Mouse (Mus musculus): ENCODE results near the gene Creld1. TPM values are rescaled to one million over a fixed set of nuclear protein-coding genes. Genes with fewer than 3 reads are reported as not detected.

Creld1 gene
- total RNA-seq, 2 experiments from 2014 or later: 2.7 TPM; not detected in 1

DNA sequence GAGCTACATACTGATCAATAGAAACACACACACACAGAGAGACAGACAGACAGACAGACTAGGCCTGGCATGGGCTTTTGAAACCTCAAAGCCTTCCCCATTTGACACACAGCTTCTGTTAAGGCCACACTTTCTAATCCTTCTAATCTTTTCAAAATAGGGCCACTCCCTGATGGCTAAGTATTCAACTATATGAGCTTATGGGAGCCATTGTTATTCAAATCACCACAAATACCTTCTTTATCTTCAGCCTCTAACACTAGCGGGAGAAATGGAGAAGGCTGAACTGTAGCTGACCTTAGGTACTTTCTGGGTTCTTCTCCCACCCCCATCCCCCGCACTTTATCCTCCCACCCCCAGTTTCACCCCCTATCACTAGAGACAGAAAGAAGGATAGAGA is 19.7 kb downstream of the Creld1 start:
- ATAC-seq (replicated peaks; ENCODE audit: low FRiP score, poor library complexity, severe bottlenecking): no peak

DNA sequence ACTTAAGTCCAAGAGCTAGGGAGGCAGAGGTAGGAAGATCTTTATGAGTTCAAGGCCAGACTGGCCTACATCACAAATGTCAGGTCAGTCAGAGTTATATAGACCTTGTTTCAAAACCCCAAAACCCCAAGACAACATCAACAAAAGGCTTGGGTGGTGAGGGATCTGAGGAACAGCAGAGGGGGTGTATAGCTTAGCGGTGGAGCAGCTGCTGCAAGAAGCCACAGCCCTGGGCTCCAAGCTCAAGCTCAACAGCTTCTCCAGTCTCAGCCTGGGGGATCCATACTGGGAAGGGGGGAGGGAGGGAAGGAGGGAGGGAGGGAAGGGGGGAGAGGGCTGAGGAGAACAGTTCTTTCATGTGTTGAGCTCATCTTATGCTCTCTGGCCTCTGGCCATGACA is 22.6 kb downstream of the Creld1 start:
- ATAC-seq (replicated peaks; ENCODE audit: low FRiP score, poor library complexity, severe bottlenecking): no peak

DNA sequence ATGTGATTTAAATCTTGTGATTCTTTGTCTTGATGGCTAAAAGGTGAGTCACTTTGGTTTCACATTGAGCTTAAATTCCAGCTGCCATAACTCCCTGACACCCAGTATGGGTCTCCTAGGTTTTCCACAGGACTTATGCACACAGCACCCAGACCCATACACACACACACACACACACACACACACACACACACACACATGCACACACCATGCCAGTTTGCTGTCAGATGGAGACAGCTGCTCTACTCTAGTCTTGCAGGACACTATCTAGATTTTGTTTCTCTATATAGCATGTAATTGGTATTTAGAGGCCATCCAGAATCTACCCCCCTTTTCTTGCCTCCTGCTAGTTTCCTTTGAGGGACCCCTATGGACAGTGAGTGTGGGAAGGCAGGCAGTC is 24.0 kb downstream of the Creld1 start:
- no peak for ATAC-seq (replicated peaks; ENCODE audit: low FRiP score, poor library complexity, severe bottlenecking)

DNA sequence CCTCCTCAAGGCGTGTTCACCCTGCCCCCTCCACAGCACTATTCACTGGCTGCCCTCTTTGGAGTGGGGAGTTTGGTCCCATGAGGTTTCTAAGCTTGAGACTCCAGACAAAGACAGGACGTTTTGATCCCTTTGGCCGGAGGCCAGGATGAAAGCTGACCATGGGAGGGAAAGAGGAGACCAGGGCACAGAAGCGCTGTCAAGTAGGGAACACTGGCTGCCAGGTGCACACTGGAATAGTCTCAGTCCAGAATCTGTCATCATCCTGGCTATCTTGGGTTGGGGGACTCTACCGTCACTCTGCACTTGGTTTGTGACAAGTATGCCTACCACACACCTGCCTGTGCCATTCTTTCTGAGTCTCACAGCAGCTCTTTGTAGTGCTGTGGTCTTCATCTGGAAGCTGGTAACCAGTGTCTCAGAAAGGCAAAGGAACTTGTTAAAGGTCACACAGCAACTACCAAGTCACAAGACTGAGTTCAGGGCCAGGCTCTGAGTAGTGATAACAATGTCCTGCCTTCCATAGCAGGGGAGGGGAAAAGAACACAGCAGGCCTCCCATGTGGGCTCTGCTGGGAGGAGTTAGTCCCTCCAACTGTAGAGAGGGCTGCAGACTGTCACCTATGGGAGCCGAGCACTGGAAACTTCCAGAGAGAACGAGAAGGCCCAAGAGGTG is 25.3 kb downstream of the Creld1 start:
- no peak for ATAC-seq (replicated peaks; ENCODE audit: low FRiP score, poor library complexity, severe bottlenecking)

DNA sequence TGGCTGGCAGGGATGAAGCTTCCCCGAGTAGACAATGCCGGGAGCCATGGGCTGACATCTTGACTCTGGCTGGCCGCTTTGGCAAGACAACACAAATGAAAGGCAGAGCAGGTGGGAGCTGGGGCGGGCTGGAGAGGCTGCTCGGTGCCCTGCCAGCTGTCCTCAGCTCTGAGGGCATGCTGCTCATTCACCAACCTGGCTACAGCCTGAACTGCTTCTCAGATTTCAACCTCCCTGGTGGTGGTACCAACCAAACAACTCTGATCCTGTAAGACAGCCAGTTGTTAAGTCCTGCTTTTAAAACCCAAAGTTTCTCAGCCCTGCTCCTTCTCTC is 25.8 kb downstream of the Creld1 start:
- no peak for ATAC-seq (replicated peaks; ENCODE audit: low FRiP score, poor library complexity, severe bottlenecking)

DNA sequence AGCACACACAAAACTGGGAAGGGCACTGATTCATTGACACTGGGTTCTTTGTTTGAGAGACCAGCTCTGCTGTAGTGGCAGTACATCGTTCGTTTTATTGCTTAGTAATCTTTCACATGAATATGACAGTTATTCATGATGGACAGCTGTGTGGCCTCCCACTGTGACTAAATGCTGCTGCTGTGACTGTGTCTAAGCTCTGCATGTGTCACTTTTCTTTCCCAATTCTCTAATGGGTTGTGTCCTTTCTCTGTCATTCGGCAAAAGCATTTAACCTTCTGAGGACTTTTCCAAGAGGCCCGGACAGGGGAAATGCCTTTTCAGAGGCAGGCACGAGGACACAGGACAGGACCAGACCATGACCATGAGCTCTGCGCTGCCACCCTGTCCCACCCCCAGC is 30.8 kb downstream of the Creld1 start:
- ATAC-seq (replicated peaks; ENCODE audit: low FRiP score, poor library complexity, severe bottlenecking): no peak

DNA sequence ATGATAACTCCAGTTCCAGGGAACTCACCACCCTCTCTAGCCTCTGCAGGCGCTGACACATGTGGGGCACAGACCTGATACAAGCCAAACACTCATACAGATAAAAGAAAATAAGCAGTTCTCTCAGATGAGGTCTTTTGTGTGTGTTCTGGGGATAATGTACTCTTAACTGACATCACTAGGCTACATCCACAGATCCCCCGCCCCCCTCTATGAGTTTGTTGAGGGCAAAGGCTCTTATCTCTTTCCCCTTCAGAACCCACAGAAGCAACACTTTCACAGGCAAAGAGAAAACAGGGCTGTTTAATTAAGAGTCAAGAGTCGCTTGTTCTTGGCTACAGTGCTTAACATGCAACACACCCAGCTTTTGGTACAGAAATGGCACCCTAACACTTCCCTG is 31.5 kb downstream of the Creld1 start:
- ATAC-seq (replicated peaks; ENCODE audit: low FRiP score, poor library complexity, severe bottlenecking): no peak

DNA sequence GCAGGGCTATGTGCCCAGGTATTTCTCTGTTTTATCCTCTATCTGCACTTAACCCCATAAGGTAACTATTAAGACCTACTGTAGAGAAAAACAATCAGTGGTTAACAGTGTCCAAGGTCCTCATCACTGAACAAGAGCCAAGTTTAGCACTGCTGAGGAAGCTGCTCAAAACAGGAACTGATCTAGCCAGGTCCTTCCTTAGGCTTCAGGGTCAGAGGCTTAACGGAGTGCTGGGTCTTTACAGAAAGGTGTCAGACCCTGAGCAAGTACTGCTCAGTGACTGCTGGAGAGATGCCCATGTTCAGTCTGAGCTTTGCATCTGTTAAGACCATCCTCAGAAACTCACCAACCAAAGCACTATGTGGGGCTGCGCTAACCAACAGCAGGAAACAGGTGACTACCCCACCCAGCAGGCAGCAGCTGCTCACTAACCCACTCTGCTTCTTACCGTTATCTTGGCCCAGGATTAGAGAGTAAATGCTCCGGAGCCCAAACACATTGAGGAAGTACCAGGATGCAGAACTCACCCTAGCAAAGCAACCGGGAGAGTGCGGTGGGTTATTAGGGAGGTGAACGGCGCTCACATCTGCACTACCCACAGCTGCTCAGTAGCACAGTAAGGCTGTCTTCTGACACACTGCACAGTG is 34.5 kb downstream of the Creld1 start:
- ATAC-seq (replicated peaks; ENCODE audit: low FRiP score, poor library complexity, severe bottlenecking): no peak

DNA sequence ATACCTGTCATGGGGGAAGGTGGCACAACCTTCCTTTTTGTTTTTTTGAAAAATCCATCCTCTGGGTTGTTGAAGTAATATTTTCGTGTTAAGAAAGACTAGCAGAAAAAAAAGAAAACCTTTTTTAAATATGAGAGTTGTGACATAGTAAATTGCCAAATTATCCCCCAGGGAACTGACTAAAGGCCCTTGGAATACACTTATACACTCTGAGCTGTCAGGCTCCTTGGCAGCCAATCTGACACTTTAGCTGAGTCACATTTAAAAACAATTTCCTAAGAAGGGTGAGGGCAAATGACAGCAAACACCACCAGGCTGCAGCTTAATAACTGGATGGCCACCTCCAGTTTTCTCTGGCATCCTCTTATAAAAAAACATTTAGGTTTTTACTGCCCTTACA is 39.2 kb downstream of the Creld1 start:
- ATAC-seq (replicated peaks; ENCODE audit: low FRiP score, poor library complexity, severe bottlenecking): no peak

DNA sequence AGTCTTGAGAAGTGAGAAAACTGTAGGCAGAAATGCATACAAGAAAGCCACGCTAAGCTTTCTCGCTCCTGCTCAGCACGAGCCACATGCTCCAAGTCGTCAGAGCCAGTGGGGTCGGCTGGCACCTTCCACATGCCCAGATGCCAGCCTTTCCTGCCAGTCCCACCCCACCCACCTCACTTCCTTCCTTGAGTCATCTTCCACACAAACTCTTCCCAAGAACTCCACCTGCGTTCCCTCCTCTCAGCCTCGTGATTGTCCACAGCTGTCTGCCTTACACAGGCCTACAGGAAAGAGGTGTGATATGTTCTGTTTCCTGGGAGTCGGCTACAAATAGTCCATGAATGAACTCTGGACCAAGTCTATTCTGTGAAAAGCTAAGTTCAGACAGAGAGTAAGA is 40.3 kb downstream of the Creld1 start:
- ATAC-seq (replicated peaks; ENCODE audit: low FRiP score, poor library complexity, severe bottlenecking): no peak

DNA sequence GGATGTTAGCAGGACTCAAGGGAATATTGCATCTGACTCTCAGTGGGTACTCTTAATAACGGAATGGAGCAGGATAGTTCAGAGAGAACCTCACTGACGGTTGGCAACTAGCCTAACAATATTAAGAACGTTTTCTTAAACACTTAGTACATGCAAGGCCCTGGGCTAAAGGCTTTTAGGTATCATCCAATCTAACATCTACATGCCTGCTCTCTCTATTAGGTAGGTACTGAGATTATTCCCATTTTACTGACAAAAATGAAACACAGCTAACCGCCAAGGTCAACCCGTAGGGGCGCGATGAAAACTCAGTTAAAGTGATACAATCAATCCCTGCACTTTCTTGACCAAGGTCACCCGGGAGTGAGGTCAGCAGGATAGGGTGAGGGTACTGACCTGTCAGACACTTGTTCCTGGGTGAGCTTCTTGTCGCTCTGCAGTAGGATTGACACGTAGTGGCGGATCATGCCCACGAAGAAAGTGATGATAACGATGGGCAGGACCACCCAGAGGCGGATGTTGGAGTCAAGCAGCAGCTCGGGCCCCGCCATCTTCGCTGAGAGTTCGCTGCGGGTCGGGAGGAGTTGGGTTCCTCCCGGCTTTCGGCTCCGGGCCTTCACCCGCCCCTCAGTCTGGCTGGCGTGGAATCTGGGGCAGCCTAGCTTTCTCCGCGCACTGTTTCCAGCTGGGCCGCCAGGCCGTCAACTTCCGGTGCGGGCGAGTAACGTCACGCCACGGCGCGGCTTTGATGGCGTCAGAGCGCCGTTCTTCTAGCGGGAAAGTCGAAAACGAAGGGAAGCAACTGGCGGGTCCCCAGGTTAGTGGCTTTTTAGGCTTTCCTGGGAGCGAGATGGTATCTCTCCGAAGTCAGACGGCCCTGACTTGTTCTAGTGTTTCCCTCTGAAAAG is 48.1 kb downstream of the Creld1 start, which contains the start of the genes Emc3 and Fancd2:
Emc3 (minus strand) TSS at position 721 of the 908 bp plus-strand sequence.
Fancd2 (plus strand) TSS at position 751 of the 908 bp plus-strand sequence.
- ATAC-seq (replicated peaks; ENCODE audit: low FRiP score, poor library complexity, severe bottlenecking): peak; percentile 94

DNA sequence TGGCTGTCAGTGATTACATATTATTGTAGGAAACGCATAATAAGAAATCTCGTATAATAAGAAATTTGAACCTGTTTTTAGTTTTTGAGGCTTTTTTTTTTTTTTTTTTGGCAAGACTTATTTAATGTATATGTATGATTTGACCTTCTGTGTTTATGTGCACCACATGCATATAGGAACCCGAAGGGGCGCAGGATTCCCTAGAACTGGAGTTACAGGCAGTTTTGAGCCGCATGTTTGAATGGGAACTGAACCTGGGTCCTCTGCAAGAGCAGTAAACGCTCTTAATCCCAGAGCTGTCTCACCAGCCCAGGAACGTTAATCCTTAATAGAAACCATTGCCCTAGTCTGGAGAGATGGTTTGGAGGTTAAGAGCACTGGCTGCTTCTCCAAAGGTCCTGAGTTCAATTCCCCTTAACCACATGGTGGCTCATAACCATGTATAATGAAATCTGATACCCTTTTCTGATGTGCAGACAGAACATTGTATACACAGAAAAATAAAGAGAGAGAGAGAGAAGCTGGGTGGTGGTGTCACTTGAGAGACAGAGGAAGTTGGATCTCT is 48.8 kb downstream of the Creld1 start:
- peak; percentile 24 for ATAC-seq (replicated peaks; ENCODE audit: low FRiP score, poor library complexity, severe bottlenecking)

DNA sequence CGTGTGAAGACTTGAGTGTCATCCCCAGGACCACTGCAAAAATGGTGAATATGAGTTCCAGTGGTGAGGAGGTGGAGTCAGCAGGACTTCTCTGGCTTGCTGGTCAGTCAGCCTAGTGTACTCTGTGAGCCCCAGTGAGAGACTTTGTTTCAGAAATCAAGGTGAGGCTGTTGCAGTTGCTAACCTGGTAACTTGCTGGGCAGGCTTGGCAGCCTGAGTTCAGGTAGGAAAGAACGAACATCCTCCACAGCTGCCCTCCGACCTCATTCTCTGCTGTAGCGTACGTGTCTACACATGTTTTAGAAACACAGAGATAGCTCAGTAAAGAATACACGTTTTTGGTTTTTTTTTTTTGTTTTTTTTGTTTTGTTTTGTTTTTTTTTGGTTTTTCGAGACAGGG is 51.8 kb downstream of the Creld1 start:
- ATAC-seq (replicated peaks; ENCODE audit: low FRiP score, poor library complexity, severe bottlenecking): no peak

DNA sequence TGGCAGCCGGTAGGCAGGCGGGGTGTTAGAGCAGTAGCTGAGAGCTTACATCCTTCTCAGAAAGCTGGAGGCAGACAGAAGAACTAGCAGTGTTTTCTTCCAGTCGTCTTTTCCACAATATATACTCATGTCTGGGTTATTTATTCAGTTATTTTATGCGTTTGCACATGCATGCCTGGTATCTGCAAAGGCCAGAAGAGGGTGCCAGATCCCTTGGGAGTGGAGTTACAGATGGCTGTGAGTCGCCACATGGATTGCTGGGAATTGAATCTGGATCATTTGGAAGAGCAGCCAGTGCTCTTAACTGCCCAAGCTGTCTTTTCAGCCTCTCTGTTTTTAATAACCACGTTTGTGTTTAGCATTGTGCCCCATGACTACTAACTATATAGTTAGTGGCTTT is 58.5 kb downstream of the Creld1 start:
- no peak for ATAC-seq (replicated peaks; ENCODE audit: low FRiP score, poor library complexity, severe bottlenecking)

Other genes with a start within 250 kb of the Creld1 start
- 19.0 and 35.0 TPM in 2 replicates for gene Mtmr14, start 245.5 kb upstream of the Creld1 start, total RNA-seq (2015; ENCODE audit: low replicate concordance)
- 25.5 and 42.9 TPM in 2 replicates for gene Mtmr14, start 245.5 kb upstream of the Creld1 start, total RNA-seq (2017; ENCODE audit: low replicate concordance)
- gene Cpne9, start 201.0 kb upstream of the Creld1 start, total RNA-seq (2015; ENCODE audit: low replicate concordance): 0.42 TPM in 1 of 2 replicates, not detected in the other
- 0.51 and 2.1 TPM in 2 replicates for gene Cpne9, start 201.0 kb upstream of the Creld1 start, total RNA-seq (2017; ENCODE audit: low replicate concordance)
- gene Brpf1, start 176.2 kb upstream of the Creld1 start, total RNA-seq (2015; ENCODE audit: low replicate concordance): 12.1 and 19.2 TPM in 2 replicates
- gene Brpf1, start 176.2 kb upstream of the Creld1 start, total RNA-seq (2017; ENCODE audit: low replicate concordance): 14.3 and 16.0 TPM in 2 replicates
- 0.63 and 3.1 TPM in 2 replicates for gene Ogg1, start 156.3 kb upstream of the Creld1 start, total RNA-seq (2015; ENCODE audit: low replicate concordance)
- gene Ogg1, start 156.3 kb upstream of the Creld1 start, total RNA-seq (2017; ENCODE audit: low replicate concordance): 7.6 TPM in 1 of 2 replicates, not detected in the other
- 4.6 and 6.5 TPM in 2 replicates for gene Camk1, start 139.3 kb upstream of the Creld1 start, total RNA-seq (2015; ENCODE audit: low replicate concordance)
- gene Camk1, start 139.3 kb upstream of the Creld1 start, total RNA-seq (2017; ENCODE audit: low replicate concordance): 7.1 and 11.8 TPM in 2 replicates
- gene Tada3, start 105.4 kb upstream of the Creld1 start, total RNA-seq (2015; ENCODE audit: low replicate concordance): 6.0 and 11.1 TPM in 2 replicates
- 7.8 and 14.1 TPM in 2 replicates for gene Tada3, start 105.4 kb upstream of the Creld1 start, total RNA-seq (2017; ENCODE audit: low replicate concordance)
- 44.5 and 54.8 TPM in 2 replicates for gene Arpc4, start 105.2 kb upstream of the Creld1 start, total RNA-seq (2015; ENCODE audit: low replicate concordance)
- gene Arpc4, start 105.2 kb upstream of the Creld1 start, total RNA-seq (2017; ENCODE audit: low replicate concordance): 81.5 and 100 TPM in 2 replicates
- 3.3 TPM in 1 of 2 replicates, not detected in the other for gene Ttll3, start 94.0 kb upstream of the Creld1 start, total RNA-seq (2015; ENCODE audit: low replicate concordance)
- 2.3 and 3.6 TPM in 2 replicates for gene Ttll3, start 94.0 kb upstream of the Creld1 start, total RNA-seq (2017; ENCODE audit: low replicate concordance)
- not detected in 2 replicates for gene Rpusd3, start 64.0 kb upstream of the Creld1 start, total RNA-seq (2015; ENCODE audit: low replicate concordance)
- 2.8 TPM in 1 of 2 replicates, not detected in the other for gene Rpusd3, start 64.0 kb upstream of the Creld1 start, total RNA-seq (2017; ENCODE audit: low replicate concordance)
- gene Cidec, start 47.5 kb upstream of the Creld1 start, total RNA-seq (2015; ENCODE audit: low replicate concordance): not detected in 2 replicates
- not detected in 2 replicates for gene Cidec, start 47.5 kb upstream of the Creld1 start, total RNA-seq (2017; ENCODE audit: low replicate concordance)
- gene Jagn1, start 40.7 kb upstream of the Creld1 start, total RNA-seq (2015; ENCODE audit: low replicate concordance): 8.1 and 14.4 TPM in 2 replicates
- 2.0 and 3.1 TPM in 2 replicates for gene Jagn1, start 40.7 kb upstream of the Creld1 start, total RNA-seq (2017; ENCODE audit: low replicate concordance)
- 0.42 TPM in 1 of 2 replicates, not detected in the other for gene Il17re, start 24.8 kb upstream of the Creld1 start, total RNA-seq (2015; ENCODE audit: low replicate concordance)
- gene Il17re, start 24.8 kb upstream of the Creld1 start, total RNA-seq (2017; ENCODE audit: low replicate concordance): 0.51 TPM in 1 of 2 replicates, not detected in the other
- not detected in 2 replicates for gene Il17rc, start 11.9 kb upstream of the Creld1 start, total RNA-seq (2015; ENCODE audit: low replicate concordance)
- gene Il17rc, start 11.9 kb upstream of the Creld1 start, total RNA-seq (2017; ENCODE audit: low replicate concordance): not detected in 2 replicates
- not detected in 2 replicates for gene Prrt3, start 18.6 kb downstream of the Creld1 start, total RNA-seq (2015; ENCODE audit: low replicate concordance)
- gene Prrt3, start 18.6 kb downstream of the Creld1 start, total RNA-seq (2017; ENCODE audit: low replicate concordance): 0.34 TPM in 1 of 2 replicates, not detected in the other
- gene Emc3, start 48.4 kb downstream of the Creld1 start, total RNA-seq (2015; ENCODE audit: low replicate concordance): 21.5 and 28.8 TPM in 2 replicates
- gene Emc3, start 48.4 kb downstream of the Creld1 start, total RNA-seq (2017; ENCODE audit: low replicate concordance): 18.2 and 21.3 TPM in 2 replicates
- 27.8 and 40.3 TPM in 2 replicates for gene Fancd2, start 48.4 kb downstream of the Creld1 start, total RNA-seq (2015; ENCODE audit: low replicate concordance)
- 32.1 and 36.5 TPM in 2 replicates for gene Fancd2, start 48.4 kb downstream of the Creld1 start, total RNA-seq (2017; ENCODE audit: low replicate concordance)
- not detected in 2 replicates for gene Fancd2os, start 117.4 kb downstream of the Creld1 start, total RNA-seq (2015; ENCODE audit: low replicate concordance)
- not detected in 2 replicates for gene Fancd2os, start 117.4 kb downstream of the Creld1 start, total RNA-seq (2017; ENCODE audit: low replicate concordance)
- gene Brk1, start 121.5 kb downstream of the Creld1 start, total RNA-seq (2015; ENCODE audit: low replicate concordance): 86.5 and 91.5 TPM in 2 replicates
- gene Brk1, start 121.5 kb downstream of the Creld1 start, total RNA-seq (2017; ENCODE audit: low replicate concordance): 36.9 and 54.7 TPM in 2 replicates
- gene Vhl, start 140.7 kb downstream of the Creld1 start, total RNA-seq (2015; ENCODE audit: low replicate concordance): 6.3 and 11.5 TPM in 2 replicates
- gene Vhl, start 140.7 kb downstream of the Creld1 start, total RNA-seq (2017; ENCODE audit: low replicate concordance): 3.6 and 8.9 TPM in 2 replicates
- 18.8 and 56.0 TPM in 2 replicates for gene Irak2, start 155.2 kb downstream of the Creld1 start, total RNA-seq (2015; ENCODE audit: low replicate concordance)
- gene Irak2, start 155.2 kb downstream of the Creld1 start, total RNA-seq (2017; ENCODE audit: low replicate concordance): 58.7 and 68.4 TPM in 2 replicates
- 2.9 and 22.8 TPM in 2 replicates for gene Tatdn2, start 213.8 kb downstream of the Creld1 start, total RNA-seq (2015; ENCODE audit: low replicate concordance)
- gene Tatdn2, start 213.8 kb downstream of the Creld1 start, total RNA-seq (2017; ENCODE audit: low replicate concordance): 36.4 and 49.5 TPM in 2 replicates
- gene Ghrl, start 236.6 kb downstream of the Creld1 start, total RNA-seq (2015; ENCODE audit: low replicate concordance): not detected in 2 replicates
- not detected in 2 replicates for gene Ghrl, start 236.6 kb downstream of the Creld1 start, total RNA-seq (2017; ENCODE audit: low replicate concordance)

Data from erythroblast, adult 5-6 weeks (primary cell).